Mouse (Mus musculus): ENCODE results near the gene Taf5l. TPM values are rescaled to one million over a fixed set of nuclear protein-coding genes. Genes with fewer than 3 reads are reported as not detected.

Gene Taf5l
- 30.2 and 35.6 TPM in 2 replicates for polyA plus RNA-seq (2012; rRNA removed; ENCODE audit: low replicate concordance)

GRCm38 (mm10) chr8:124021237-124022227, at the start of gene Taf5l, which contains the start of gene Urb2:
Gene Taf5l (minus strand): TSS chr8:124021397.
Gene Urb2 (plus strand): TSS chr8:124021508.

DNA sequence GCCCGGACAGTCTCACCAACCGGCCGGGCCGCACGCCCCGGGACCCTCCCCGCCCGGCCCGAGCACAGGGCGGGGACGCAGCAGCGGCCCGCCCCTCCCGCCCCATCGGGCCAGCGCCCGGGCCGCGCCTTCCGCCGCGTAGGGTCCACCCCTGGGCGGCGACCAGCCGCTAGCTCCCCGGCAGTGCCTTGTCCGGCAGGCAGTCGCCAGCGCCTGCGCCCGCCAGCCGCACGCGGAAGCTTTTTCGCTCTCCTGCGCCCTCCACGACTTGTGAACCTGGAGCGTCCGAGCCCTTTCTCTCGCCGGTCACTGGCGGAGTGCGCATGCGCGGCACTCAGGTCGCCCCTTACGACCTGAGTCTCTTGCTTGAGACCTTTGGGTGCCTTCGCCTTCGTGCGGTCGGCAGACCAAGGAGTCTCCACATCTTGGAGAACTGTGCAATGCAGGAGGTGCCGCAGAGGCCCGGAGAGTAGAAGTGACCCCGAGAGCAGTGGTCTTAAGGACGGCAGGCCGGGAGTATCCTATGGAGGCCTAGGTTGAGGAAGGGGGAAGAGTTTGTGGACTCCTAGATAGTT, 38.3 kb downstream of the Taf5l start, which contains the start of gene Abcb10:
TSS of gene Abcb10 (minus strand) at position 297 of the 575 bp plus-strand sequence.

DNA sequence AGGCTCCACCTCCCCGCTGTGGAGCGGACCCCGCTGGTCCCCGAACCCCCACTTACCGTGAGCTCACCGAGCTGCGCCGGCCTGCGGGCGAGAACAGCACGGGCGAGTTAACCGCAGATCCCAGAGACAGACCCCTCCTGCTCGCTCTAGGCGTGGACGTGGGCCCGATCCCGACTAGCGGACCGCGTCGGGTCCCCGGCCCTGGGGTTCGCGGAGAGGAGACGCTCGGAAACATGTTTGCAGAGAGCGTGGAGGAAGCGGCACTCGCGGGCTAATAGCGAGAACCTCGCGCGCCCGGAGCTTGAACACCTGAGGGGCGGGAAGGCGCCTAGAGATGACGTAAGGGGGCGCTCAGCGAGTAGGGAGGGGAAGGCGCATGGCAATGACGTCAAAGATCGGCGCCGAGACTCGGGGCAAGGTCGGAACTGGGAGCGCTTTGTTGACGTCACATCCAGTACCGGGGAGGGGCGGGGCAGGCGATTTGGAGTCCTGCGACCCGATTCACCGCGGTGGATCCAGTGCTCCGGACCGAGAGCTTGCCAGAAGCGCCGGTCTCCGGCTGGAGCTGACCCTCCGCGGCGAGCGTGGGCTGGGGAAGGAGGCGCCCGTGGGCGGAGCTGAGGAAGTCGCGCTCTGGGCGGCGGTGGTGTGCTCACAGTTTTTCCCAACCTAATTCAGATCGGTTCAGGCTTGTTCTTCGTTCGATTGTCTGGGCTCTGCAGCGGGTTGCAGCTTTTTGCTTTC, 72.1 kb downstream of the Taf5l start, which contains the start of gene Nup133:
TSS of gene Nup133 (minus strand) at position 324 of the 744 bp plus-strand sequence.

Other genes starting within 250 kb of the Taf5l start
- 12.7 and 16.3 TPM in 2 replicates for gene Rab4a, start 215.4 kb downstream of the Taf5l start, polyA plus RNA-seq (2012; rRNA removed; ENCODE audit: low replicate concordance)
- gene Ccsap, start 161.2 kb downstream of the Taf5l start, polyA plus RNA-seq (2012; rRNA removed; ENCODE audit: low replicate concordance) = 0.68 and 1.9 TPM in 2 replicates
- 6.5 and 15,994 TPM in 2 replicates for gene Acta1, start 126.6 kb downstream of the Taf5l start, polyA plus RNA-seq (2012; rRNA removed; ENCODE audit: low replicate concordance)
- 8.8 and 11.3 TPM in 2 replicates for gene Nup133, start 72.1 kb downstream of the Taf5l start, polyA plus RNA-seq (2012; rRNA removed; ENCODE audit: low replicate concordance)
- gene Abcb10, start 38.3 kb downstream of the Taf5l start, polyA plus RNA-seq (2012; rRNA removed; ENCODE audit: low replicate concordance) = 11.5 and 13.3 TPM in 2 replicates
- 3.5 and 6.3 TPM in 2 replicates for gene Urb2, start 111 bp upstream of the Taf5l start, polyA plus RNA-seq (2012; rRNA removed; ENCODE audit: low replicate concordance)
- 9.6 and 17.9 TPM in 2 replicates for gene Galnt2, start 210.0 kb upstream of the Taf5l start, polyA plus RNA-seq (2012; rRNA removed; ENCODE audit: low replicate concordance)

Data from mammary gland, adult 2 months (tissue).